ENCODE assay signal across 19 mouse cellular contexts in genomic region chr3:69761195-69761594, GRCm38 (mm10). TPM values are rescaled to one million over a fixed set of nuclear protein-coding genes. Genes with fewer than 3 reads are reported as not detected.
DNase-seq lines count a peak whose midpoint lies in the region; ATAC-seq lines count a peak whose summit lies in the region.
"Had no signal": no experiment of that assay in that cellular context is flagged by ENCODE, and none has a peak within 500 bp of the region (broad histone marks: within the 10 kb centered on the region; RNA-seq: fewer than 3 reads in every experiment).

No protein-coding gene starts in this region.

- H3K27me3 ChIP-seq in kidney, embryonic 14.5 days (ENCODE audit: control insufficient read depth, insufficient read depth, low read length), result no peaks in the 10 kb centered on the region
- H3K27me3 ChIP-seq in stomach, embryonic 15.5 days (replicated peaks), result no peaks in the 10 kb centered on the region
- H3K27me3 ChIP-seq: embryonic facial prominence, embryonic 12.5 days; heart, embryonic 13.5 days; intestine, embryonic 15.5 days; liver, embryonic 12.5 days; neural tube, embryonic 12.5 days had no signal

- no peaks in the 10 kb centered on the region for H3K9me3 ChIP-seq in kidney, embryonic 14.5 days (ENCODE audit: control insufficient read depth, low read length)
- no peaks in the 10 kb centered on the region for H3K9me3 ChIP-seq in stomach, embryonic 15.5 days
- H3K9me3 ChIP-seq: embryonic facial prominence, embryonic 12.5 days; heart, embryonic 13.5 days; hindbrain, embryonic 10.5 days; intestine, embryonic 15.5 days; limb, embryonic 10.5 days; liver, embryonic 12.5 days; neural tube, embryonic 12.5 days had no signal

- H3K4me1 ChIP-seq in kidney, embryonic 14.5 days (ENCODE audit: control insufficient read depth, insufficient read depth, low read length), result no peaks in the 10 kb centered on the region
- H3K4me1 ChIP-seq in stomach, embryonic 15.5 days, result no peaks in the 10 kb centered on the region
- H3K4me1 ChIP-seq: embryonic facial prominence, embryonic 12.5 days; heart, embryonic 13.5 days; hindbrain, embryonic 10.5 days; intestine, embryonic 15.5 days; limb, embryonic 10.5 days; liver, embryonic 12.5 days; neural tube, embryonic 12.5 days had no signal

- no peak overlapping the region for H3K4me2 ChIP-seq in kidney, embryonic 14.5 days (replicated peaks; ENCODE audit: low read depth, low read length)
- H3K4me2 ChIP-seq in stomach, embryonic 15.5 days, result no peak overlapping the region
- H3K4me2 ChIP-seq: embryonic facial prominence, embryonic 12.5 days; heart, embryonic 13.5 days; intestine, embryonic 15.5 days; liver, embryonic 12.5 days; neural tube, embryonic 12.5 days had no signal

- intact Hi-C loops in left cerebral cortex, postnatal 25 days (cut with DNase I), result no loop called here

- 77% methylated on average over 4 of the region's 4 CpGs for whole genome bisulfite sequencing in kidney, embryonic 14.5 days
- WGBS in stomach, embryonic 15.5 days, result 80% methylated on average over 4 of the region's 4 CpGs

- no peak overlapping the region for H3K27ac ChIP-seq in kidney, embryonic 14.5 days (ENCODE audit: low read depth, low read length)
- no peak overlapping the region; the same call in 1 of the 2 replicates for H3K27ac ChIP-seq in stomach, embryonic 15.5 days
- H3K27ac ChIP-seq: embryonic facial prominence, embryonic 12.5 days; heart, embryonic 13.5 days; hindbrain, embryonic 10.5 days; intestine, embryonic 15.5 days; limb, embryonic 10.5 days; liver, embryonic 12.5 days; neural tube, embryonic 12.5 days had no signal

- H3K9ac ChIP-seq in kidney, embryonic 14.5 days (ENCODE audit: low read depth, low read length), result no peak overlapping the region
- H3K9ac ChIP-seq in stomach, embryonic 15.5 days, result no peak overlapping the region
- H3K9ac ChIP-seq: embryonic facial prominence, embryonic 12.5 days; heart, embryonic 13.5 days; intestine, embryonic 15.5 days; liver, embryonic 12.5 days; neural tube, embryonic 12.5 days had no signal

- ATAC-seq in kidney, embryonic 14.5 days (ENCODE audit: low FRiP score, low TSS enrichment), result 0 out of 2 replicates have a peak, but pooled peaks have one; percentile 61
- peak; percentile 57; the same call in 1 of the 2 replicates for ATAC-seq in stomach, embryonic 15.5 days (ENCODE audit: insufficient read depth, low FRiP score, low read depth)
- ATAC-seq: activated CD4-positive, CD25-positive, alpha-beta regulatory T cell, adult 4 months; intestine, embryonic 15.5 days; liver, embryonic 12.5 days had no signal

- peak; percentile 69 for DNase-seq in heart, adult 11 months
- no peak for DNase-seq in heart, adult 8-10 months (ENCODE audit: low spot score)
- DNase-seq in cerebellum, adult 9-10 months, result peak; percentile 47
- no peak for DNase-seq in left cerebral cortex, postnatal 25 days (ENCODE audit: low spot score in 2 of 2)
- no peak for DNase-seq in thymus, postnatal 4 days
- no peak for DNase-seq in layer of hippocampus, adult 18-20 months (ENCODE audit: low spot score in 2 of 2)
- DNase-seq: gastrocnemius, postnatal 25 days; right cerebral cortex, postnatal 25 days; thymus, adult 2 months had no signal

- peaks cover 15% of the 10 kb centered on the region for H3K36me3 ChIP-seq in kidney, embryonic 14.5 days (ENCODE audit: control insufficient read depth, insufficient read depth, low read length)
- H3K36me3 ChIP-seq in stomach, embryonic 15.5 days, result peaks cover 3% of the 10 kb centered on the region; the same call in 1 of the 2 replicates

- H3K4me3 ChIP-seq in kidney, embryonic 14.5 days (ENCODE audit: low read length), result no peak overlapping the region
- no peak overlapping the region for H3K4me3 ChIP-seq in stomach, embryonic 15.5 days (replicated peaks)
- H3K4me3 ChIP-seq: embryonic facial prominence, embryonic 12.5 days; heart, embryonic 13.5 days; hindbrain, embryonic 10.5 days; intestine, embryonic 15.5 days; limb, embryonic 10.5 days; liver, embryonic 12.5 days; neural tube, embryonic 12.5 days had no signal

RNA-seq across cellular contexts. Expression of gene Nmd3, which starts 39.4 kb away (rescaled TPM):
- total RNA-seq in heart, adult 8-10 months (2022), result 10 to 100 TPM; 31.5 to 46.7 (median 40.2) TPM
- polyA plus RNA-seq in kidney, embryonic 14.5 days (2014; fragmentation: Nextera tagmentation; extraction: Ambion mirVana), result 165 and 168 TPM in 2 replicates
- polyA plus RNA-seq in stomach, embryonic 15.5 days (2015; fragmentation: Nextera tagmentation; extraction: Ambion mirVana), result 131 and 134 TPM in 2 replicates
- 10 to 100 TPM; 51.5 to 52.2 TPM for total RNA-seq in left cerebral cortex, postnatal 25 days (2021)
- 10 to 100 TPM; 51.3 to 55.9 TPM for total RNA-seq in layer of hippocampus, adult 18-20 months (2021)

Comparison
In these comparisons a context has a peak if more than half of its experiments do, and no peak if none do; other contexts are left out.
1. DNase-seq: peak in heart, adult 11 months (single experiment) and cerebellum, adult 9-10 months (single experiment); none in heart, adult 8-10 months (single experiment), left cerebral cortex, postnatal 25 days (0 of 2), thymus, postnatal 4 days (single experiment) and layer of hippocampus, adult 18-20 months (0 of 2).